Mouse (Mus musculus) embryo, embryonic 11 days (tissue): ENCODE measurements at regions not wholly inside any gene's neighbourhood (a gene's known extent, or its start where the extent isn't known, plus 50 kb on each side); places are given as distances from the start of the nearest gene placed in this dataset.

Experiments
- DNase-seq: peaks from one replicate; pipeline ENCODE4 v3.0.0-alpha.2; 2015

GRCm38 (mm10) chrX:96876239-96876638 is 163.0 kb downstream of the Gpr165 start:
- no peak for DNase-seq

GRCm38 (mm10) chrX:96878721-96879120 is 165.5 kb downstream of the Gpr165 start:
- DNase-seq = peak; percentile 19

GRCm38 (mm10) chrX:96879154-96879553 is 165.9 kb downstream of the Gpr165 start:
- DNase-seq = no peak

- peak; percentile 31 for DNase-seq
These were observed 171.8 kb upstream of the Pgr15l start for GRCm38 (mm10) chrX:96900636-96901035.
